Mouse (Mus musculus) right cerebral cortex, postnatal 36 days (tissue): ENCODE measurements around the gene Zfp219.
"Not testable (repeated sequence)": the region's sequence is repeated elsewhere in the genome, so short reads cannot be mapped to it uniquely, and the experiment has no call there.

ENCODE experiments used
- DNase-seq, 2 experiments: peaks; one replicate each; pipeline ENCODE4 v3.0.0; 2022; ENCODE audit warnings: low spot score in 2 of 2, mixed read lengths in 1 of 2

Gene Zfp219

GRCm38 (mm10) chr14:52020486-52021137 lies at the start of gene Zfp219:
Gene Zfp219 (minus strand): TSS chr14:52020733.
- peak; percentile 56 to 69 for DNase-seq

DNA sequence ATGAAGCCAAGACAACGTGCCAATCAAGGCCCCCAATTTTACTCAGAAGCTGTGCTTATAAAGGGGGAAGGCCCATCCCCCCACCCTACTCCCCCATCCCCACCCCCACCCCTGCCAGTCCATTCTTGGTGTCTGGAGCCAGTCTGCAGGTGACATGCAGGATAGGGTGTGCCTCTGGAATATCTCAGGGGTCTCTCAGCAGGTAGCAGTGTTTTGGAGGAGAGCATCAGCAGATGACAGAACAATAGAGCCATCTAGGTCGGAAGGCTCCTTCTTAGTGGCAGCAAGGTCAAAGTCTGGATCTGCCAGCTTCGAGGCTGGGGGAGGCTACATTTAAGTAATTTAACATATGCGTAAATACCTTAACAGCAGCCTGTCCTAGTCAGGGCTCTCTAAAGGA lies 45.6 kb upstream of the Zfp219 start:
- DNase-seq, result no peak

- DNase-seq, result no peak
These were observed 41.3 kb upstream of the Zfp219 start for GRCm38 (mm10) chr14:52061798-52062197.

GRCm38 (mm10) chr14:52060800-52061199 lies 40.3 kb upstream of the Zfp219 start:
- DNase-seq, result no peak

- DNase-seq, result no peak
These were observed 39.4 kb upstream of the Zfp219 start for GRCm38 (mm10) chr14:52059982-52060381.

DNA sequence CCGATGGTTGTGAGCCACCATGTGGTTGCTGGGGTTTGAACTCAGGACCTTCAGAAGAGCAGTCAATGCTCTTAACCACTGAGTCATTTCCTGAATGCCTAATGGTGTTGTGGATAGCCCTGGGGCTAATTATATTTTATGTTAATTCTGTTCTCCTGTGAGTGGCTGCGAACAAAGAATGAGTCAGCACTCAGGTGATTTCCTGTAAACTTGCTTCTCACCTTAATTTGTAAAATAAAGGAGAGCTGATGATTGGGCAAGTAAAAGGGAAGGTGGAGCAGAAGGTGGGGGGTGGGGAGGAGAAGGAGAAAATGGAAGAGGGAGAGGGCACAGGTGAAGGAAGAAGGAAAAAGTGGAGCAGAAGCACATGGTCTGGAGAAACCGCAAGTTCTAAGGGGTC lies 32.2 kb upstream of the Zfp219 start:
- not testable (repeated sequence) for DNase-seq

- no peak for DNase-seq
These were observed 25.5 kb upstream of the Zfp219 start for GRCm38 (mm10) chr14:52045966-52046565.

DNA sequence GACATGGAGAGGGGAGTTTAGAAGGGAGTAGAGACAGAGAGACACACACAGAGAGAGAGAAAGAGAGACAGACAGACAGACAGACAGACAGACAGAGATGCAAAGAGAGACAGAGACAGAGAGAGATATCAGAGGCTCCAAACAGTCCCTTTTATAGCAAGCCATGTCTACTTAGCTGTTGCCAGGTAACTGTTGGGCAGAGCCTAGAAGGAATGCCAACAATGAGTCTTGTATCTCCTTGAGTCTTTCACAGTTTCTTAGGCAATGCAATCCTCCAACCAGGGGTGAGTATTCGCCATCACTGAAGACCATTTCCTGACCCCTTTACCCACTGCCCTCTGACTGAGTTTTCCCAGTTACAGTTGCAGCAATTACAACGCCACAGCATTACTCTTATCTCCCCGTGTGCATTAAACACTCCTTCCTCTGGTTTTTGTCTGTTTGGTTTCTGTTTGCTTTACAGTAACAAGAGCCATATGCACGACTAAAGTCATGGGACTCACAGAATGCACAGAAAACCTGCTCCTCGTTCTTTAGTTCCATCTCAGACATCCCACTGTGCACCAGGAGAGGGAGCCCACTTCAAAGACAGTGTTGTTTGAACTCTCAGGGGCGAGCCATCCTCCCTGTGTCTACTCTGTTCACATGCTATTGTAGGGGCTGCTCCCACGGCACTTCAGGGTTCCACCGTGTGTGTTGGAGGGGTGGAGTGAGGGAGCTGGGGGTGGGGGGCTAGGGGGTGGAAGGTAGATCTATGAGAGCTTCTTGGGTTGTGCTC lies 24.6 kb upstream of the Zfp219 start:
- no peak for DNase-seq

DNA sequence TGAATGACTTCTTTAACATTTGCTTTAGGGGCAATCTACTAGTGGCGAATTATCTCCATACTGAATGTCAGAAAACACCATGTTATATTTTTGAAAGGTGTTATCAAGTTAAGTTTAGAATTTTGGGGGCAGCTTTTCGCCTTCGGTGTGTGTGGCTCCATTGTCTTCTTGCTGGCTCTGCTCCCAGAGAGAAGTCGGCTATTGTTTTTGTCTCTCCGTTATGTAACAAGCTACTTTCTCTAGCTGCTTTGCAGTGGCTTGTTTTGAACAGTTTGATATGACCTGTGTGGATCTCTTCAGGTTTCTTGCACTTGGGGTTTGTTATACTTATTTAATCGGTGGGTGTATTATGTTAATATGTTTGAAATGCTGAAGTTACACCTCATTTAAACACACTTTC lies 22.9 kb upstream of the Zfp219 start:
- no peak for DNase-seq

DNA sequence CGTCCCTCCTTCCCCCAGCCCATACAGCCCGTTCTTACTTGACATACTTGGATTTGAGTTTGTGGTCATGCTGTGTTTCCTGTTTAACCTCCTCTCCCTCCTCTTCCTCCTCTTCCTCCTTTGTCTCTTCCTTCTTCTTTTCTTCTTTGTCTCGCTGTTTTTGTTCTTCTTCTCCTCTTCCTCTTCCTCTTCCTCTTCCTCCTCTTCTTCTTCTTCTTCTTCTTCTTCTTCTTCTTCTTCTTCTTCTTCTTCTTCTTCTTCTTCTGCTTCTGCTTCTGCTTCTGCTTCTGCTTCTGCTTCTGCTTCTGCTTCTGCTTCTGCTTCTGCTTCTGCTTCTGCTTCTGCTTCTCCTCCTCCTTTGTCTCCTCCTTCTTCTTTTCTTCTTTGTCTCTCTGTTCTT lies 21.8 kb upstream of the Zfp219 start, which contains the start of gene Olfr221:
Gene Olfr221, minus strand, starts transcription at position 101 of the 400 bp plus-strand sequence.
- DNase-seq, result not testable (repeated sequence)

- no peak for DNase-seq
These were observed 18.8 kb upstream of the Zfp219 start for GRCm38 (mm10) chr14:52039332-52039731.

- DNase-seq, result no peak
These were observed 15.4 kb upstream of the Zfp219 start for GRCm38 (mm10) chr14:52035926-52036325.

GRCm38 (mm10) chr14:52026342-52026741 lies 5.8 kb upstream of the Zfp219 start:
- no peak for DNase-seq

DNA sequence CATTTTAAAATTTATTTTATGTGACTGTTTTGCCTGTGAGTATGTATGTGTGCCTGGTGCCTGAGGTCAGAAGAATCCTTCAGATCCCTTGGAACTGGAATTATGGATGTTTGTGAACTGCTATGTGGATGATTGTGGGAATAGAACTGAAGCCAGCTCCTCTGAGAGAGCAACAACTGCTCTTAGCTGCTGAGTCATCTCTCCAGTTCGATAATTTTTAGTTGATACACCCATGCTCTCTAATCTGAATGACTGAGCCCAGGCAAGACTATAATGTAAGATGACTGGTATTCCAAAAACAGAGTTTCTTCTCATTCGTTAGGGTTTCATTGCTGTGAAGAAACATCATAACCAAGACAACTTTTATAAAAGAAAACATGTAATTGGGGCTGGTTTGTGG lies 3.6 kb upstream of the Zfp219 start:
- no peak for DNase-seq

DNA sequence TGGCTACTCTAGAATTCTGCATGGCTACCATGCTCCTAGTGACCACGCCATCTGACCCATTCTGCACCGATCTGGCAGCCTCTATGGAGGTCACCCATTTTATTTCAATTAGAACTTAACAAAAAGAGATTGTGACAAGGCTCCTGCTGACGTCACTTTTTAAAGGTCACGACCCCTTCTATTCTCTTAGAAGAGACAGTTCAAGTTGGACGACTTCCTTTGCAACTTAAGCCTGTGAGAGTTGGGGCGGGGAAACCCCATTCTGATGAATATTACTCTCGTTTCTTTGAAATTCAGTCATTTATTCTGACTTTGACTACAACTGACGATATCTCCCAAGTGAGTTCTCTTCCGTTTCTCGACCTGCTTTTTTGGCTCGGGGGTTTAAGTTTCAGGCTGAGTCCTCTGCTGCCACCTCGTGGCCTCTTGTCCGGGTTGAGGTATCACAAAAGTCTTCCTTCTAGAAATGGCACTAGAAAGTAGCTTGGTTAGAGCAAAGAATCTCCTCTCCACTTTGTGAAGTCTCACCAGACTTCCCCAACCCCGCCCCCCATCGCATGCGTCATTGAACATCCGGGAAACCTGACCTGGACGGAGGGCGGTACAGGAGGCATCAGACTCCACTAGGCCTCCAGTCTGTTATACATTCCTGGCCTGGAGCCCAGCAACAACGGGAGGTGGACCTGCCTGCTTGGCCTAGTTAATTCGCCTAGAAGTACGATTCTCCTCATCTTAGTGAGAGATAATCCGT lies 2.4 kb upstream of the Zfp219 start:
- peak; percentile 75 to 78 for DNase-seq

GRCm38 (mm10) chr14:52022244-52022708 lies 1.7 kb upstream of the Zfp219 start:
- DNase-seq, result no peak

GRCm38 (mm10) chr14:52021568-52022212 lies 1.2 kb upstream of the Zfp219 start:
- no peak for DNase-seq

GRCm38 (mm10) chr14:52021138-52021529 lies 601 bp upstream of the Zfp219 start:
- no peak for DNase-seq

- DNase-seq, result peak; percentile 98
These were observed 768 bp downstream of the Zfp219 start for GRCm38 (mm10) chr14:52019590-52020340.

- DNase-seq, result no peak
These were observed 1.4 kb downstream of the Zfp219 start for GRCm38 (mm10) chr14:52019051-52019589.
